Mouse (Mus musculus) heart, postnatal 36 days (tissue): ENCODE data around the gene Ccdc88b. TPM values are rescaled to one million over a fixed set of nuclear protein-coding genes. Genes with fewer than 3 reads are reported as not detected.

Experiments
- DNase-seq, 2 experiments: peaks; one replicate each; pipeline ENCODE4 v3.0.0; 2021 to 2022
- intact Hi-C: fragments of 180-260 bp; cut with DNase I; formaldehyde crosslinking; loops from one replicate; pipeline ENCODE4 v1.15.1; 2025
- microRNA-seq, 2 experiments: library from miRNA; unstranded; fragments of <30 nt; microRNA quantifications; one replicate each; pipeline ENCODE4 v1.2.0; 2021; ENCODE audit warnings: borderline number of aligned reads in 2 of 2
- total RNA-seq, 2 experiments: library from RNA; stranded (reverse); gene quantifications; 2 replicates each; pipeline ENCODE4 v1.2.3; 2021

Ccdc88b gene
- total RNA-seq, 2 experiments from 2014 or later: 0.69 to 0.92 TPM

GRCm38 (mm10) chr19:6831331-6831730 is 26.7 kb downstream of the Ccdc88b start:
- DNase-seq: no peak
- intact Hi-C loops: no loop called here

DNA sequence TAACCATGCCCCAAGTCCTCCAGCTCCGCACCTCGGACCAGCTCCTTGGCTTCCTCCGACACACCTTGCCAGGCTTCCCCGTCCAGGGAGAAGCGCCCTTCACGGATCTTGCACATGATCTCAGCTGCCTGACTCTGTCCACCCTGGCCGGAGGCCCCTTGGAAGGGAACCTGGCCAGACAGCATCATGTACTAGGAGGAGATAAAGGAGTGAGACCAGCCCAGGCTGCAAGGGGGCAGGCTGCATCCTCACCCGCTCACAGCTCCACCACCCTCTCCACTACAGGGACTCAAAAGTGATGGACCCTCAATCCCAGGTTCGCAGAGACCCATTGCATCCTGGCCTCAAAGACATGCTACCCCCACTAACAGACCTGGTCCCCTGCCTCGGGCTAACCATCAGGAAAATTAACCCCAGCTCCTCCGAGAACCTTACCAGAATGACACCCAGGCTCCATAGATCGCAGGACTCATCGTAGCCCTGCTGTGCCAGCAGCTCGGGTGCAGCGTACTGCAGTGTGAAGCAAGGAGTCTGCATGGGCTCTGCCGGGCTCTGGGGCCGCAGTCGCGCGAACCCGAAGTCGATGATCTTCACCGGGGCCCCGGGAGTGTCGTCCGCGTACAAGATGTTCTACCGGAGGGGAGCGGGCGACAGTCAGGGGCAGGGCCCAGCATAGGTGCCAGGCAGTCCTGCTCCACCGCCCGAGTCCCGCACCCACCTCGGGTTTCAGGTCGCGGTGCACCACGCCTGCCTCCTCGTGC is 27.3 kb downstream of the Ccdc88b start:
- no peak for DNase-seq
- intact Hi-C loops: no loop called here

- DNase-seq: no peak
- intact Hi-C loops: no loop called here
Observed at GRCm38 (mm10) chr19:6829870-6830555, 28.0 kb downstream of the Ccdc88b start.

- intact Hi-C loops: no loop called here
- DNase-seq: no peak
Observed at GRCm38 (mm10) chr19:6829069-6829468, 28.9 kb downstream of the Ccdc88b start.

- DNase-seq: no peak
- intact Hi-C loops: no loop called here
Observed at GRCm38 (mm10) chr19:6826601-6827000, 31.4 kb downstream of the Ccdc88b start.

DNA sequence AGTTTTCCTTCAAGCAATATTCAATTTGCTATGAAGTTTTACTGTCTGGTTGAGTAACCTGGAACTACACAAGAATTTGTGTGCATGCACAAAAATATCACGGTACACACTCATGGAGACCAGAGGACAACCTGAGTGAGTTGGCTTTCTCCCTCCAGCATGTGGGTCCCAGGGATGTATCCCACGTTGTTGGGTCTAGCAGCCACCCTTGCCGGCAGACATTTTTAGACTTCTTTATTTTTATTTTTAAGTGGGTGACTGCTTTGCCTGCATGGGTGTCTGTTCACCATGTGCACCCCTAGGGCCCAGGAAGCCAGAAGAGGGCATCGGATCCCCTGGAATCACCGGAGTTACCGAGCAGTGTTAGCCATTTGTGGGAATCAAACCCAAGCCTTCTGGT is 32.6 kb downstream of the Ccdc88b start:
- DNase-seq: no peak
- intact Hi-C loops: no loop called here

- intact Hi-C loops: no loop called here
- DNase-seq: no peak
Observed at GRCm38 (mm10) chr19:6820538-6821195, 37.3 kb downstream of the Ccdc88b start.

DNA sequence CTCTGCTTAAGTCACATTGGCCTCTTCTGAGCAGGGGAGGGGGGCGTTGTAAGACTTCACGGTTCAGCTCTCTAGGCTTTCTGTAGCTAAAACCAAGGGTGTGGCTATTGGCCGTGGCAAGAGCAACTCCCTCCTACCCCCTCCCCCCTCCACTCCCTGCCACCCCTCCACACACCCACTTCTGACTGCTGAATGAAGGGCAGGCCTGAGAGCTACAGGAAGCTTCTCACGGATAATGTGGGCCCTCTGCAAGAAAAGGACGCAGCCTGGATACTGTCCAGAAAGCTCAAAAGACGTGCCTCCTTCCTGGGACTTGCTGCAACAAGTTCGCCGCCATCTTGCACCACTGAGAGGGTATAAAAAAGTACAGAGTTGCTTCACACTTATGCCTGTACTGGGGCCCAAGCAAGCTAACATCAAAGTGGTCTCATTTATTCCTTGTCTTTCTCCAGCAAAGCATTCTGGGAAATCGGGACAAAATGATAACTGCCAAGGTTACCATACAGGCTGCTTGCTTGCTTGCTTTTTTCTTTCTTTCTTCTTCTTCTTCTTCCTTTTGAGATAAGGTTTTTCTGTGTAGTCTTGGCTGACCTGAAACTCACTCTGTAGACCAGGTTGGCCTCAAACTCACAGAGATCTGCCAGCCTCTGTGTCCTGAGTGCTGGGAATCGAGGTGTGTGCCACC is 38.7 kb downstream of the Ccdc88b start:
- no peak for DNase-seq
- intact Hi-C loops: no loop called here

DNA sequence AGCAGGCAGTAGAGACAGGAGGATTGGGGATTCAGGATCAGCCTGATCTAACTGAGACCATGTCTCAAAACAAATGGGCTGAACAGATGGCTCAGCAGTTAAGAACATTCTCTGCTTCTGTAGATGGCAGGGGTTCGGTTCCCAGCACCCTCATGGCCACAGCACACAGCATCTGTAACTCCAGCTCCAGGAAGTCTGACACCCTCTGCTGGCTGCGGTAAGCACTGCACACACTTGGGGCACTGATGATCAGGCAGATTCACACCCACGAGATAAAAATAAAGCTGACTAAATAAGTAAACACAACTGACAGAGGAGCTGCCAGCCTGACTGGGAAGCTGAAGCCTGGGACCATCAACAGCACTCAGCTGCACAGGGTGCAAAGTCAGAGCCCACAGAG is 43.1 kb downstream of the Ccdc88b start:
- no peak for DNase-seq
- intact Hi-C loops: no loop called here

GRCm38 (mm10) chr19:6814366-6814765 is 43.6 kb downstream of the Ccdc88b start:
- no peak for DNase-seq
- intact Hi-C loops: no loop called here

Small RNAs within 50 kb of the gene (microRNA-seq; reads per million reads assigned to microRNA genes)
- 0 reads per million in 2 experiments for gene Mir5046

Other genes starting within 250 kb of the Ccdc88b start
- 10 to 100 TPM; 17.4 to 19.4 TPM for gene Rps6ka4, start 17.6 kb downstream of the Ccdc88b start, total RNA-seq
- gene Trmt112, start 51.5 kb upstream of the Ccdc88b start, total RNA-seq: 10 to 100 TPM; 27.8 to 30.3 TPM
- gene Prdx5, start 51.9 kb upstream of the Ccdc88b start, total RNA-seq: 100 to 1,000 TPM; 693 to 776 TPM
- gene Esrra, start 63.6 kb upstream of the Ccdc88b start, total RNA-seq: 100 to 1,000 TPM; 146 to 154 TPM
- not detected for gene Catsperz, start 67.2 kb upstream of the Ccdc88b start, total RNA-seq
- not detected for gene Kcnk4, start 76.3 kb upstream of the Ccdc88b start, total RNA-seq
- gene Bad, start 83.7 kb upstream of the Ccdc88b start, total RNA-seq: 10 to 100 TPM; 22.0 to 24.7 TPM
- gene Gpr137, start 84.3 kb upstream of the Ccdc88b start, total RNA-seq: 10 to 100 TPM; 37.3 to 39.1 TPM
- 10 to 100 TPM; 77.3 to 95.8 TPM for gene Ppp1r14b, start 116.8 kb upstream of the Ccdc88b start, total RNA-seq
- gene Plcb3, start 118.3 kb upstream of the Ccdc88b start, total RNA-seq: 10 to 100 TPM; 17.0 to 18.5 TPM
- 10 to 100 TPM; 18.8 to 20.5 TPM for gene Fkbp2, start 122.3 kb upstream of the Ccdc88b start, total RNA-seq
- 100 to 1,000 TPM; 438 to 444 TPM for gene Vegfb, start 129.4 kb upstream of the Ccdc88b start, total RNA-seq
- 10 to 100 TPM; 51.0 to 57.1 TPM for gene Dnajc4, start 134.4 kb upstream of the Ccdc88b start, total RNA-seq
- gene Nudt22, start 137.9 kb upstream of the Ccdc88b start, total RNA-seq: 10 to 100 TPM; 27.0 to 28.9 TPM
- gene Trpt1, start 137.9 kb upstream of the Ccdc88b start, total RNA-seq: 10 to 100 TPM; 23.0 to 25.5 TPM
- 1 to 10 TPM; 4.2 to 5.9 TPM for gene Fermt3, start 161.3 kb upstream of the Ccdc88b start, total RNA-seq
- gene Stip1, start 181.8 kb upstream of the Ccdc88b start, total RNA-seq: 100 to 1,000 TPM in 1 of 2 experiments, 10 to 100 TPM in 1; 98.7 to 126 TPM
- 100 to 1,000 TPM; 272 to 280 TPM for gene Macrod1, start 198.6 kb upstream of the Ccdc88b start, total RNA-seq
- under 1 TPM; 0.84 to 1.00 TPM for gene Flrt1, start 247.5 kb upstream of the Ccdc88b start, total RNA-seq